Mouse (Mus musculus): Measurements from ENCODE around the gene Trpm7. TPM values are rescaled to one million over a fixed set of nuclear protein-coding genes. Genes with fewer than 3 reads are reported as not detected.

Gene Trpm7
- total RNA-seq, 2 experiments from 2014 or later, result 27.2 to 37.3 TPM

GRCm38 (mm10) chr2:126816644-126817347, 59.2 kb downstream of the Trpm7 start:
- no peak for DNase-seq

- DNase-seq, result no peak
These were observed 60.2 kb downstream of the Trpm7 start for GRCm38 (mm10) chr2:126815822-126816221.

- DNase-seq, result no peak
These were observed 74.0 kb downstream of the Trpm7 start for GRCm38 (mm10) chr2:126801980-126802379.

GRCm38 (mm10) chr2:126798455-126798854, 77.6 kb downstream of the Trpm7 start:
- no peak for DNase-seq

GRCm38 (mm10) chr2:126795708-126796107, 80.3 kb downstream of the Trpm7 start:
- no peak for DNase-seq

- no peak for DNase-seq
These were observed 83.4 kb downstream of the Trpm7 start for GRCm38 (mm10) chr2:126792611-126793010.

- no peak for DNase-seq
These were observed 88.2 kb downstream of the Trpm7 start for GRCm38 (mm10) chr2:126787721-126788342.

- no peak for DNase-seq
These were observed 92.7 kb downstream of the Trpm7 start, which contains the start of gene Usp50 for GRCm38 (mm10) chr2:126783370-126783769. Usp50 (minus strand) TSS chr2:126783470.

GRCm38 (mm10) chr2:126782433-126782832, 93.6 kb downstream of the Trpm7 start:
- peak; percentile 63 for DNase-seq

- no peak for DNase-seq
These were observed 94.6 kb downstream of the Trpm7 start for GRCm38 (mm10) chr2:126781478-126781877.

- DNase-seq, result no peak
These were observed 95.7 kb downstream of the Trpm7 start for GRCm38 (mm10) chr2:126780286-126780685.

- no peak for DNase-seq
These were observed 97.2 kb downstream of the Trpm7 start for GRCm38 (mm10) chr2:126778806-126779205.

GRCm38 (mm10) chr2:126776416-126776815, 99.6 kb downstream of the Trpm7 start:
- no peak for DNase-seq

- no peak for DNase-seq
These were observed 100.1 kb downstream of the Trpm7 start for GRCm38 (mm10) chr2:126775951-126776350.

GRCm38 (mm10) chr2:126772217-126772616, 103.8 kb downstream of the Trpm7 start:
- DNase-seq, result no peak

GRCm38 (mm10) chr2:126769431-126770181, 106.4 kb downstream of the Trpm7 start:
- no peak for DNase-seq

GRCm38 (mm10) chr2:126768194-126768593, 107.8 kb downstream of the Trpm7 start:
- DNase-seq, result no peak

- DNase-seq, result no peak
These were observed 108.4 kb downstream of the Trpm7 start for GRCm38 (mm10) chr2:126767599-126767998.

- DNase-seq, result no peak
These were observed 110.0 kb downstream of the Trpm7 start for GRCm38 (mm10) chr2:126765867-126766582.

- no peak for DNase-seq
These were observed 116.7 kb downstream of the Trpm7 start for GRCm38 (mm10) chr2:126759351-126759750.

GRCm38 (mm10) chr2:126755664-126756063, 120.4 kb downstream of the Trpm7 start:
- no peak for DNase-seq

GRCm38 (mm10) chr2:126743389-126743788, 132.6 kb downstream of the Trpm7 start:
- no peak for DNase-seq
